Mouse (Mus musculus): ENCODE results near the gene Olfr1381.
A peak's percentile ranks its signal among the peaks of the same experiment; 100 is the strongest.
"Not testable (repeated sequence)": the region's sequence is repeated elsewhere in the genome, so short reads cannot be mapped to it uniquely, and the experiment has no call there.

Gene Olfr1381

DNA sequence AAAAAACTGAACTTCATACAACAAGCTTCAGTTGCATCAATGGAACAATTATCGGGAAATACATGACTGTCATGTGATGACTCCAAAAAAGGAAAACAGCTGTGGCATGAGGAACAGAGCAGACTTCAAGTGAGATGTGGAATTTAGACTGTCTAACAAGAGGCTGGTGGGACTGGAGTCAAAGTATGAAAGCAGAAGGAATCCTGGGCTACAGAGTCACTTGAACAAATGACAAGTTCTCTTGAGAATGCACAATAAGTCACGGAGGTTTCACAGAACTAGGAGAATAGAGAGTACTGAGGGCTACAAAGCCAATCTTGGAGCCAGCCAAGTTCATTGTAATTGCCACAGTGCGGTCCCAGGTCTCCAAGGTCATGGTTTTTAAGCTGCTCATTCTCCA is at the start of gene Olfr1381:
Gene Olfr1381 (plus strand): TSS at position 301 of the 400 bp plus-strand sequence.
- DNase-seq = not testable (repeated sequence)

DNA sequence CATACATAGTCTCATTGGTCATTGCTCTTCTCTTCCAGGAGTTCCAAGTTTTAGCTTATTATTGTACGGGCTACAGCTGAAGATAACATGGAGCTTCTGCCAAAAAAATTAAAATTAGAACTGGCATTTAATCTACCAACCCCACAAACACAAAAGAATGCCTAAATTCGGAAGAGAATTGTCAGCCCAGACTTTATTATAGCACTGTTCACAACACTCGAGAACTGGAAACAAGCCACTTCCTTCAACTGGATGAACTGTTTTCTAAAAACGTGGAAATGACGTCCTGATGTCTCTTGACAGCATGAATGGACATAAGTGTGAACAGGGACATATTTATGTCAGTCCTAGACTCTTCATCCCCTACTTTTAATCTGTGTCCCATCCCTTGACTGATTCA is 25.2 kb upstream of the Olfr1381 start:
- no peak for DNase-seq

DNA sequence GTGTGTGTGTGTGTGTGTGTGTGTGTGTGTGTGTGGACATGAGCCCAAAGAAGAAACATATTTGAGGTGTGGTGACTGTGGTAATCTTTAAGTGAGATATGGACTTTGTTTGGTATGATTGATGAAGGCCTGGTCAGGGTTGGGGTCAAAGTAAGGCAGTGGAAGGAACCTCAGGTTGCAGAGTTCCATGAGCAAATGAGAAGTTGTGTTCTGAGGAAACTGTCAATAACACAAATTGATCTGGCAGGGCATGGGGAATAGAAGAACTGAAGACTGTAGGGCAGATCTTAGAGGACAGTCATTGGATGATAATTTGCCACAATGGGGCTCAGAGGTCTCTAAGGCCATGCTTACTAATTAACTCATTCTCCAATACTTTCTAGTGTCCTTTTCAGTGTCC is 23.9 kb upstream of the Olfr1381 start, which contains the start of gene Olfr1383:
Gene Olfr1383 (plus strand): TSS at position 301 of the 400 bp plus-strand sequence.
- no peak for DNase-seq

DNA sequence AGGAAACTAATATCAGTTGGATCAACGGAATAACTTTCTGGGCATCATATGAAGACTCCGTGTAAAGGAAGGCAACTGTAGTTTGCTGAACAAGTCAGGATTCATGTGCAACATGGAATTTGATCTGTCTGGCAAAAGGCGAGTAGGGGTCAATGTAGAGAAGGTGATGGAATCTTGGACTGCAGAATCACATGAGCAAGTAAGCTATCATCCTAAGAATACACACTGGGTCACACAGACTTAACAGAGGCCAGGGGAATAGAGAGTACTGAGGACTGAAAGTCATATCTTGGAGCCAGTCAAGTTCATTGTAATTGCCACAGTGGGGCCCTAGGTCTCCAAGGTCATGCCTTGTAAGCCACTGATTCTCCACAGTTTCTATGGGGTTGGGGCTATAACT is 15.3 kb upstream of the Olfr1381 start, which contains the start of gene Olfr1382:
Gene Olfr1382 (plus strand): TSS at position 301 of the 400 bp plus-strand sequence.
- no peak for DNase-seq

DNA sequence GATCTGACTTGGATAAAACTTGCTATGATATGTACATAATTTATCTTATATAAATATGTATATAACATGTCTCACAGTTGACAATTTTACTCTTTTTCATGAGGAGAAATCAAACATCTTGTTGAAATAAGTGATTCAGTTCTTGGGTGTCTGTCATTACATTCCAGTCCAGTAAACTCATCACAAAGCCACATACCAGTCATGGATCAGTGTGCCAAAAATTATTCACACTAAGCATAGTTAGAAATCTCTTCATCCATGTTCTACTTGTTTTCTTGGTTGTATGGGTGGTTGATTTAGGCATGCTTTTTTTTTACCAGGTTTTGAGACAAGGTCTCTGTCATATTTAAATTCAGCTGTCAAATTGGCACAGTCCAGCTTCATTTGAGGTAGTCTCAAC is 10.5 kb upstream of the Olfr1381 start:
- no peak for DNase-seq

DNA sequence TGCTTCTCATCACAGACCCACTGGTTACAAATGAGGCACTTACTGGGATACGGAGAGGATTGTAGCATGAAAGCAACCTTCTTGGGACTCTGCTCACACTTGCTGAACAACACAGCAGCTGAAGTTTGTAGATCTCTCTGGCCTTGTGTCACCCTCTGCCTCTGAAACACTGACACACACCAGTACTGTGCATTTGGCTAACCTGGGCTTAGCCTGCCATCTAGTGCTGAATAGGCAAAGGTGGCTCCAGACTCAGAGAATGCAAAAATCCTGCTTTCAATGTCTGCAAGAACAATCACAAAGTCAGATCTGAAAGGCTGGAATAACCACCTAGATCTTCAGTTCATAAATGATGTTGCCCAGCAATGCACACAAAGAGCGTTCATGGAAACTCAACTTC is 6.6 kb upstream of the Olfr1381 start:
- DNase-seq = peak in 1 of 2 experiments; percentile 13

DNA sequence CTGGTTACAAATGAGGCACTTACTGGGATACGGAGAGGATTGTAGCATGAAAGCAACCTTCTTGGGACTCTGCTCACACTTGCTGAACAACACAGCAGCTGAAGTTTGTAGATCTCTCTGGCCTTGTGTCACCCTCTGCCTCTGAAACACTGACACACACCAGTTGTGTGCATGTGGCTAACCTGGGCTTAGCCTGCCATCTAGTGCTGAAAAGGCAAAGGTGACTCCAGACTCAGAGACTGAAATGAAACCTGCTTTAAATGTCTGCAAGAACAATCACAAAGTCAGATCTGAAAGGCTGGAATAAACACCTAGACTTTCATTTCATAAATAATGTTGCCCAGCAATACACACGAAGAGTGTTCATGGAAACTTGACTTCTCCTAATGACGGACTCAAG is 10.8 kb downstream of the Olfr1381 start:
- peak; percentile 12 to 20 for DNase-seq

DNA sequence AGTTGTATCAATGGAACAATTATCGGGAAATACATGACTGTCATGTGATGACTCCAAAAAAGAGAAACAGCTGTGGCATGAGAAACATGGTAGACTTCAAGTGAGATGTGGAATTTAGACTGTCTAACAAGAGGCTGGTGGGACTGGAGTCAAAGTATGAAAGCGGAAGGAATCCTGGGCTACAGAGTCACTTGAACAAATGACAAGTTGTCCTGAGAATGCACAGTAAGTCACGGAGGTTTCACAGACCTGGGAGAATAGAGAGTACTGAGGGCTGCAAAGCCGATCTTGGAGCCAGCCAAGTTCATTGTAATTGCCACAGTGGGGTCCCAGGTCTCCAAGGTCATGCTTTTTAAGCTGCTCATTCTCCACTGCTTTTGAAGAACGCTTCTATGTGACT is 13.3 kb downstream of the Olfr1381 start, which contains the start of gene Olfr1380:
Gene Olfr1380 (plus strand): TSS at position 301 of the 400 bp plus-strand sequence.
- DNase-seq = not testable (repeated sequence)

DNA sequence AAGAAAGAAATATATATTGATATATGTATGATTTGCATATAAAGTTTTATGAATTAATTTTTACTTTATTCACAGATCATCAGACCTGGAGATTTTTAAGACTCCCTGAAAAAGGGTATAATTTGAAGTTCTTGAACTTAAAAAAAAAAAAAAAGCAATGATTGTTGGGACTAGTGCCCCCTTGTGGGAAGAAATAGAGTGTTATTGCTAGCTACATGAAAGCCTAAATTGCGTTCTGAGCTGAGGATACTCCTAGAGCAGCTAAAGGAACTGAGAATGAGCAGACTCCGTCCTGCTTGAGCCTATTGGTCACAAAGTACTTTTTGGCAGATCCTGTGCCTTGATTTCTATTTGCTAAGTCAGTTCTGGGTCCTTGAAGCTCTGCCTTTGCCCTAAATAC is 31.8 kb downstream of the Olfr1381 start:
- DNase-seq = peak in 1 of 2 experiments; percentile 9

DNA sequence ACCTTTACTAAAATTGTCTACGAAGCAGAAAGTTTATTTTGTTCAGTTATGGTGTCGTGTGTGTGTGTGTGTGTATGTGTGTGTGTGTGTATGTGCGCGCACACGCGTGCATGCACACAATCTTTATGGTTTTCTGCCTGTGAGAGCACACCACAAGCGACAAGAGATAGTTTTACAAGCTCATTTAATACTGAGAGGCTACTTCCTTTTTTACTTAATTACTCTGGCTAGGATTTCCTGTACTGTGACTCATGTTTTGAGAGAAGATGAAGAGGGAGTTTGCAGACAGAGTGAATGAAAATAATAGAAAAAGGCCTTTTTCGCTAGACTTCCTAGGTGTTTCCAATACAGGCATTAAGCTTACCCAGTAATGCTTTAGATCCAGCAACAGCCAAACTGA is 37.2 kb downstream of the Olfr1381 start:
- not testable (repeated sequence) for DNase-seq

DNA sequence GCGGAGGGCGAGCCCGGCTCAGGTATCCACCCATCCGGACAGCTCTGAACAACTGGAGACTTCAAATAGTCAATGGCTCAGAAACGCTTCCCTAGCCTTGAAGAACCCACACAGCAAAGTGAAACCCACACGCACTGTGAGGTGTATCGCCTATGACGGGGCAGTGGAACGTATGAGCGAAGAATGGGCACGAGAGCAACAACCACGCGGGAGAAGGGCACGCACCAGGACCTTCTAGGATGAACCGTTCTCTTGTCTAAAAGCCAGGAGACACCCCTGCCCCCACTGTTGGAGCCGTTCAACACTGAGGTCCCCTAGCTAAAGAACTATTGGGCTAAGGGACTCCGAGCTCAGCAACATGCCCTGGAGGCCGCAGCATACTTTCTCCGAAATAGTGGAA is 47.0 kb downstream of the Olfr1381 start:
- no peak for DNase-seq

DNA sequence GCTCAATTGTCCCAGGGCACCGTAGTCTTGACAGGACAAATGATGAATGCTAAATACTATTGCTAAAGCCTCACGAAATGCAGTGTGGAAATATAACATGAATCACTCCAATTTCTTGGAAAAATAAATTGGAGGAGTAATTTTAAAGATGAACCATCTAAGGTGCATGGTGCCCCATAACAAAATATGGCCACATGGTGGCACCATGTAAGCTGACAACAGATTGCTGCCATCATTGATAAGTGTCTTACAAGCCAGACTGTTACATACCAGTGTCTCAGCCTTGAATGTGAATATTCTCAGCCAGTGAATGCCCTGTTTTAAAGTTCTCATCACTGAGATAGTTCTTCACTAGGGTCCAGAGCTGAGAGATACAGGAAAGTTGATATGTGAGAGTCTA is 53.9 kb downstream of the Olfr1381 start:
- not testable (repeated sequence) for DNase-seq
